8 mouse cellular contexts compared by ENCODE assay signal in the genomic region with DNA sequence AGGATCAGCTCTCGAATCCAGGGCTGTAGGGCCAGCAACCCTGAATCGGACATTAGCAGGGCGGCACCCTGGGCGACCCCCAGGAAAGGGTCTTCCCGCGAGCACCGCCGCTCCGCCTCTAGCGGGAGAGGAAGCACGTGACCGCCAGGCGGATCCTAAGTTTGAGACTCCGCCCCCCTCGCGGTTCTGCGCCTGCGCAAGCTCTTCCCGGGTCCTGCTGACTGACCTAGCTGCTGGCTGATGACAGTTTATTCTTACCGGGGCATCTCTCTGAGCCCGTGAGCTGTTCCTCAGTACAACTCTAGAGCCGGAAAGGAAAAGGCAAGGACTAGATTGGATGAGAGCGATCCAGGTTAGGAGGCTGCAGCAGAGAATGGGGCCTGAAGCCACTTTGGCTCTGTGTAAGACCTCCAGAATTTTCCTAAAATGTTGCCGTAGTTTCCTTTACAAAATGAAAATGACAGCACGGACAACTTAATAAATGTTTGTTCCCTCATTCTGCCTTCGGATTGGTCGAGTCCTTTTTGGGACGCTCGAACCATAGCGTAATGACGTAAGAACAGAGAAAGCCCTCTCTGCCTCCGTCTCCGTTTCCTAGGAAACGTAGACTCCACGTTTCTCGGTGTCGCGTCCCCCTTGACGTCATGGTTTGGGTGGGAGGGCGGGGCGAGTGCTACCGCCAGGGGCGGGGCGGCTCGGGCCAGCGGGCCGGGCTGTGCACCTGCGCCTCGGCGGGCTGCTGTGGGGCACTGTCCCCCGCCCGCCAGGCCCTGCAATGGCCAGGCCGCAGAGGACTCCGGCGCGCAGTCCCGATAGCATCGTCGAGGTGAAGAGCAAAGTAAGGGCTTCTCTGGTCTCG. TPM values are rescaled to one million over a fixed set of nuclear protein-coding genes. Genes with fewer than 3 reads are reported as not detected.
DNase-seq lines count a peak whose midpoint lies in the region; ATAC-seq lines count a peak whose summit lies in the region.

A gene (minus strand): TSS at position 137 of the 859 bp plus-strand sequence.
A gene (plus strand): TSS at position 183 of the 859 bp plus-strand sequence.

- H3K27ac ChIP-seq in hindbrain, embryonic 11.5 days (ENCODE audit: low read depth, low read length) = peak within 1 kb of the TSS; percentile 74

- ATAC-seq in hindbrain, embryonic 11.5 days (ENCODE audit: low FRiP score) = peak; percentile 86

- no peaks in the 10 kb centered on the region; the same call in none of the 2 replicates for H3K4me1 ChIP-seq in hindbrain, embryonic 11.5 days (replicated peaks; ENCODE audit: control insufficient read depth, insufficient read depth, low read length)

- H3K9ac ChIP-seq in hindbrain, embryonic 11.5 days (ENCODE audit: low read depth, low read length) = peak within 1 kb of the TSS; percentile 68

- under 1% methylated on average over 58 of the region's 60 CpGs for WGBS in hindbrain, embryonic 11.5 days

- no peaks in the 10 kb centered on the region for H3K9me3 ChIP-seq in hindbrain, embryonic 11.5 days (ENCODE audit: control insufficient read depth, low read length)

- peak within 1 kb of the TSS; percentile 73 for H3K4me3 ChIP-seq in hindbrain, embryonic 11.5 days (ENCODE audit: low read depth, low read length)

- peak; percentile 97 for DNase-seq in MN1 (ENCODE audit: low spot score)
- peak; percentile 96 for DNase-seq in cerebellum, adult 9-10 months
- peak; percentile 87 to 97 for DNase-seq in frontal cortex, adult 2 months (ENCODE audit: extremely low spot score in 1 of 2, low spot score in 1 of 2)
- DNase-seq in hindbrain, embryonic 11.5 days (ENCODE audit: low spot score) = peak; percentile 99
- peak; percentile 96 to 98 for DNase-seq in layer of hippocampus, postnatal 10 days (ENCODE audit: low spot score in 2 of 2)
- DNase-seq in lung, postnatal 10 days = peak; percentile 96
- DNase-seq in ovary, postnatal 36 days (ENCODE audit: low spot score) = peak; percentile 96
- DNase-seq in thymus, postnatal 25 days = peak; percentile 97

- H3K4me2 ChIP-seq in hindbrain, embryonic 11.5 days (replicated peaks; ENCODE audit: low read depth, low read length) = peak within 1 kb of the TSS; percentile 91

- 0 out of 2 replicates have a peak, but pooled peaks cover 2% of the 10 kb centered on the region for H3K36me3 ChIP-seq in hindbrain, embryonic 11.5 days (ENCODE audit: control insufficient read depth, insufficient read depth, low read length)

- H3K27me3 ChIP-seq in hindbrain, embryonic 11.5 days (ENCODE audit: control insufficient read depth, insufficient read depth, low read length) = no peaks in the 10 kb centered on the region

RNA-seq across cellular contexts. Expression of the first gene that starts in this region (rescaled TPM):
- 42.5 and 46.0 TPM in 2 replicates for polyA plus RNA-seq in frontal cortex, adult 2 months (2012; rRNA removed)
- polyA plus RNA-seq in hindbrain, embryonic 11.5 days (2014; fragmentation: Nextera tagmentation; extraction: Ambion mirVana) = 70.0 and 74.1 TPM in 2 replicates
- 10 to 100 TPM; 45.4 to 49.4 TPM for total RNA-seq in layer of hippocampus, postnatal 10 days (2021)

RNA-seq across cellular contexts. Expression of the second gene that starts in this region (rescaled TPM):
- 49.5 and 57.0 TPM in 2 replicates for polyA plus RNA-seq in frontal cortex, adult 2 months (2012; rRNA removed)
- 25.9 and 26.8 TPM in 2 replicates for polyA plus RNA-seq in hindbrain, embryonic 11.5 days (2014; fragmentation: Nextera tagmentation; extraction: Ambion mirVana)
- 10 to 100 TPM; 38.6 to 39.7 TPM for total RNA-seq in layer of hippocampus, postnatal 10 days (2021)

Comparison
In these comparisons a context has a peak if more than half of its experiments do, and no peak if none do; other contexts are left out.
1. Peak in every context shown above with its lines: DNase-seq, ATAC-seq, H3K4me3 ChIP-seq and H3K27ac ChIP-seq.